Mouse (Mus musculus) forelimb bud, embryonic 11.5 days (tissue): ENCODE measurements around the gene Herc2.

ENCODE experiments used
- DNase-seq: peaks from one replicate; pipeline ENCODE4 v3.0.0-alpha.2; 2012; ENCODE audit warnings: low read depth, low spot score

Herc2 gene

DNA sequence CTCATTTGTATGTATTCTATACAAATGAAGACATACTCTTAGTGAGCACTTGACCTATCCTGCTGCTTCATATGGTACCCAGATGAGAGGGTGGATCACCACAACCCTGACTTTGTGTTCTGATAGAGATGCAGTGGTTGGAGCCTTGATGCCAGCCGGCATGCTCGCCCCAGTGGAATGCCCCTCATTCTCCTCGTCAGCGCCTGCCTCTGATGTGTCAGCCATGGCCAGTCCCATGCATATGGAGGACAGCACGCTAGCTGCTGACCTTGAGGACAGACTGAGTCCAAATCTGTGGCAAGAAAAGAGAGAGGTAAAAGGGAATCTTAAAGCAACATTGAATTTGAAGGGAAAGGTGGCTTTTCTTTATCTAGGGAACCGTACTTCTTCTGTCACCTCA, 141.0 kb downstream of the Herc2 start:
- no peak for DNase-seq

DNA sequence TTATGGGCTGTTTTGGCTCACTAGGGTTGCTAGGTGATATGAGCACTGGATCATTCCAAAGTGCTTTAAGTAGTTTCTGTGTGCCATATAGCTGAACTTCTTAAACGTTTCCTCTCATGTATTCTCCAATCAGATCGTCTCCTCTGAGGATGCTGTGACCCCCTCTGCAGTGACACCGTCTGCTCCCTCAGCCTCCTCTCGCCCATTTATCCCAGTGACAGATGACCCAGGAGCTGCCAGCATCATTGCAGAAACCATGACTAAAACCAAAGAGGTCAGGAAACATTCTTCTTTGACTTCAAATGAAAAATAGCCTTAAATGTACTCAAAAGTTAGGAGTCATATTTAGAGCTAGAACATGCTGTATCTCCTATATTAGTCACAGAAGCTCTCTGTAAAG, 141.7 kb downstream of the Herc2 start:
- DNase-seq = no peak

DNA sequence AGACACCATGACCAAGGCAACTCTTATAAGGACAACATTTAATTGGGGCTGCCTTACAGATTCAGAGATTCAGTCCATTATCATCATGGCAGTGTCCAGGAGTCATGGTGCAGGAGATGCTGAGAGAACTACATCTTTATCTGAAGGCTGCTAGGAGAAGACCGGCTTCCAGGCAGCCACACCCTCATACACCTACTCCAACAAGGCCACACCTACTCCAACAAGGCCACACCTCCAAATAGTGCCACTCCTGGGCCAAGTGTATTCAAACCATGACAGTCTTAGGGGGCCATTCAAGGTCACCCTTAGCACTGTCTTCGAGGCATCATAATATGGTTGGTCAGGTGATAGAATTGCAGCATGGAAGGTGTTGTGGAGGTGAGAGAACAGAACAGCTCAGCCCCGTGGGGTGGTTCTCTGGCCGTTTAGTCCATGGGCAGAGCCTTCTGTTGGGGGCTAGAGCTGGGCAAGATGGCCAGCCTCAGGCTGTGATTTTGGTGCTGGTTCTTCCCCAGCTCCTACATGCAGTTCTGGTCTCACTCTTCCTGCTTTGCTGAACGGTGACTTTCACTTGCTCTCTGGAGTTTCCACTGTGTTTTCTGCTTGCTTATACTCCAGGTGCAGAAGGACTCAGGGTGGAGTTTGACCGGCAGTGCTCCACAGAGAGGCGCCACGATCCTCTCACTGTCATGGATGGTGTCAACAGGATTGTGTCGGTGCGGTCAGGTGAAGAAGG, 151.7 kb downstream of the Herc2 start:
- DNase-seq = no peak

DNA sequence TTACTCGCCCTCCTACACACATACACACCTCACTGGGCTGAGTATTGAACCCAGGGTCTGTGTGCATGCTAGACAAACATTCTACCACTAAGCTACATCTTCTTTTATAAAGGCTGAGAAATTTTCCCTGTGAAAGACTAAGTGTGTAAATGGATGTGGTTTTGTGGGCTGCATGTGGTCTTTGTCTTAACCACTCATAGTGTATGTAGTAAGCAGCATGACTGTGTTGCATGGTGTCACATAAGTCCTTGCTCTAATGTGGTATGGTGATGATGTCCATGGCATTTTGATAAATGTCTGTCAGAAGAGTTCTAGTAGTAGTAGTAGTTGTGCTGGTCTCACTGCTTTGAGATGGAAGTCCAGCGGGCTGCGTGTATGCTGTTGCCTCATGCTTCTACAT, 152.8 kb downstream of the Herc2 start:
- DNase-seq = no peak

DNA sequence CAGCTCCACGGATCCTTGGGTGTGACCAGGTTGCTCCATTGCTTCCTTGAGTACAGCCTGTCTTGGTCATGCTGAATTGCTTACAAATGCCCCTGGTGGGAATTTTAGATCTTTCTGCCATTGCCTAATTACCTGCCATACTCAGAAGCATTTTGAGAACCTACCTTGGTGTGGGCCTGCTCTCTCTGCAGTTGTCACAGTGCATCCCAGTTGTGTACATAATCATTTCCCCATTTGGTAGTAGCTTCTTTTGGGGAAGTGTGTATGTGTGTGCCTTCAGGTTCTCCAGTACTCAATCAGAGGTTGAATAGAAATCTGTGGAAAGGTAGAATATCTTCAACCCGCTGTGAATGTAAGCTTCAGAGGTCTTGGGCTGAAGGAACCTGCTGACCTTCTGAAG, 153.3 kb downstream of the Herc2 start:
- DNase-seq = no peak

DNA sequence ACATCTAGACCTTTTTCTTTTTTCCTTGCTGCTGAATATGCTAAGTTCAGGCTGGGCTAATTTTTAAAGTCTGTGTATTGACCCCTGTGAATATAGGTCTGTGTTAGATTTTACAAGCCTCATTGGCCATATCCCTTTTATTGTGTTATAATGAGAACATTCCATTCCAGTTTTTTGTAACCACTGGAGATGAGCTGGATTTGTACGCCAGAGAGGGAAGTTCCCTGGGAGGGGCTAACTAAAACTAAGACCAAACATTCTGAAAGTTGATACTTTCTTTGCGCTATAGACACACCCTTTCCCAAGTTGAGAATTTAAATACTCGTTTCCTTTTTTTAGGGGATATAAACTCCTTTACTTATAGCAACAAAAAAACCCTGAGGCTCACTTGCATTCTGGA, 154.9 kb downstream of the Herc2 start:
- DNase-seq = no peak

DNA sequence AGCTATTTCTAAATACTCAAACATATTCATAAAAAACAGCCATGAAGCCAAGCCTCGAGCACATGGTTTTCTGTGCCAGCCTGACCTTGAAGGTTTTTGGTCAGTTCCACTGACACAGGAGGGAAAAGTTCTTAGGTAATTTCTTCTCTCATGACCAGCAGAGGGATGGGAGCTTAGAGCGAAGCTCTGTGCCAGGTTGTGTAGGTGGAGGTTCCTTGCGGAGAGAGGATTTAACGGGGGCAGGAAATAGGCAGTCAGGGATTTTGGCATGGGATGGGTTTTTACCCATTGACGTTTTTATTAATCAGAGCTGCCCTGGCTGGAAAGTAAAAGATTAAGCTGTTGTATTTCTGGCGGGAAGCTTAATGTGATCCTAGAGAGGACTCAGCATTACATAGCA, 170.8 kb downstream of the Herc2 start:
- DNase-seq = no peak

DNA sequence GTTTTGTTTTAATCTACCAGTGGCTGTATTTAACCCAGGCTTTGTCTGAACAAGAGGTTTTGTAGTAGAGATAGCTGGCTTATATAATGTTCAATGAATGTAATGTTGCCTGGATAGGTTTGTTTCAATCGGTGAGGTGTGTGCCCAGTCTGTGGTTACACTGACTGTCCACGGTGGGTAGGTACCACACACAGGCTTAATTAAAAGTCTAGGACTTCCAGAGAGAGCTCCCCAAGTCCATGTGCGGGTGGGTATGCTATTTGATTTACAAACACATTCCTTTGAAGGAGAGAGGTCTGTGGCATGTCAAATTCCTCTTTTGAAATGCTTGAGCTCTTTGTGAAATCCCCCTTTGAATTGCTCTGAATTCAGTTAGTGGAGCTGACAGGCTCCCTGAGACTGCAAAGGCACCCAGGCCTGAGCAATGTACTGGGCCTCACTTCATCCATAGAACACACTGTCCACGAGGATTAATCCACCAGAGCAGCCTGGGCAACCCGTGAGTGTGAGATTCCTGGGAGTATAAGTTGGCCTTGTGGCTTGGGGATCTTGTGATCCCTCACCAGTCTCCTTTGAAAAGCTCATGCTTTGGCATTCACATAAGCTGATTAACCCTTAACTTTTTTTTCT, 185.9 kb downstream of the Herc2 start:
- no peak for DNase-seq

DNA sequence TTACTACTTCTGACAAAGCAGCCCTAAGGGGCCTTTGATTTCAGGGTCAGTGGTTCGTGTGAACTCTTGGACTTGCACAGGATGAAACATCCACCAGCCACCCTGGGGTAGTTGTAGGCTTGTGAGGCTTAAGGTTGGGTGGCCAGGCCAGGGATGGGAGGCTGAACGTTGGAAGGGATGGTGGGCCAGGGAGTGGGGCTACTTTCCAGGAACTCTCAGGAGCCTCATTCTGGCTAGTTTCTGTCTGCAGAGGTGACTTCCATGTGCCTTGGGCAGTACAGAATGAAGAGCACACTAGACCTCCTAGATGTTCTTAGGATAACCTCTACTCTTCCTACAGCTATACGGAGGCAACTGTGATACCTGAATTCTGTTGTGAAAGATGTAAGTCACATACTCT, 186.6 kb downstream of the Herc2 start:
- no peak for DNase-seq

DNA sequence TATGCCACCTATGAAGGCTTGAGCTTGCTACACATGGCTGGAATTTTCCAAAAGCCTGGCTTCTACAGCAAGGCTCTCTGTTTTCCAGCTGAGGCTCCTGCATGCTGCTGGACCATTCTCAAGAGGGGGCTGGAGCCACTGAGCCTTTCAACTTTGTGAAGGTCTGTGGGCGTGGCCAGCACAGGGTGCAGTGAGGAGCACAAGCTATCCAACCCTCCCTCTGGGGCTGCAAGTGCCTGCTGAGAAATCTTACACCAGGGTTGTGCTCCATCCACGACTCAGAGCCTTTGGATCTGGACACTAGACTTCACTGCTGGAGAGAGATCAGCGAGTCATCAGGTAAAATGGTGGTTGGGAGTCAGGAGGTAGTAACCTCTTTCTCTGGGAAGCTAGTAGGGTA, 189.5 kb downstream of the Herc2 start, which contains the start of gene Oca2:
Gene Oca2 (plus strand): TSS at position 218 of the 400 bp plus-strand sequence.
- DNase-seq = no peak

DNA sequence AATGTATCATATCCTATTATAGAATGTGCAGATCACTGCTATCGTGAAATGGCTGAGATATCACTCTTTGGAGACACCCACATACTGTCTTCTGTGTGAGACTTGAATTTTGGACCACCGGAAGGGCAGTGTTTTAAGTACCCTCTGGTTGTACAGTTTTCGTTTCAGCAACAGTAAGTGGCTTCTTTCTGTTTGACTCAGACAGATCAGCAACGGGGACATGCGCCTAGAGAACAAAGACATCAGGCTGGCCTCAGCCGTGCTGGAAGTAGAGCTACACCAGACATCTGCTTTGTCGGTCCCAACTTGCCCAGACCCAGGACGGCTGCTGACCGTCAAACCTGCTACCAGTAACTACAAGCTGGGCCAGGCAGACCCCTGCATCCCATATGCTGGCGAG, 204.6 kb downstream of the Herc2 start:
- DNase-seq = no peak

DNA sequence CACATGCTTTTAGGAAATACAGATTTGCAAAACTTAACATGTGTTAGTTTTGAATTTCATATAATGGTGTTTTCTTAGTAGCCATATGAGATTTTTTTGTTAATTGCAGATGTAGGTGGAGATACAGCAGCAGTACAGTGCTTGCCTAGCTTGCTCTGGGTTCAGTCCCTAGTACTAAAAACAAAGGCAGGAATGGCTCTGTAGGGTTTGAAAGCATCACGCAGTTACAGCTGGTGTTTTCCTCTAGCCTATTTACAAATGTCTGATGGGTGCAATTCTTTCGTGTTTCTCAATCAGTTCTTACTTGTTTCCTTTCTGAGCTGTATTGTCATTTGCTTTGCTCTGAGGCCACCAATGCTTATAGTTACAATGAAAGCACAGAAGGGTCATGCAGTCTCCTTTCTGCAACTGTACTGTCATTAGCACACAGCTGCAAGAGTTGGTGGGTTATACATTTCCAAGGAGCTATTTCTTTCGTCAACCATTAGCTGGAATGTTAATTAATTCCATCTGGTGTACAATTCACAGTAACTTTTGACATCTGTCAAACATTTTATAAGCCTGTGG, 208.0 kb downstream of the Herc2 start:
- DNase-seq = peak; percentile 3

DNA sequence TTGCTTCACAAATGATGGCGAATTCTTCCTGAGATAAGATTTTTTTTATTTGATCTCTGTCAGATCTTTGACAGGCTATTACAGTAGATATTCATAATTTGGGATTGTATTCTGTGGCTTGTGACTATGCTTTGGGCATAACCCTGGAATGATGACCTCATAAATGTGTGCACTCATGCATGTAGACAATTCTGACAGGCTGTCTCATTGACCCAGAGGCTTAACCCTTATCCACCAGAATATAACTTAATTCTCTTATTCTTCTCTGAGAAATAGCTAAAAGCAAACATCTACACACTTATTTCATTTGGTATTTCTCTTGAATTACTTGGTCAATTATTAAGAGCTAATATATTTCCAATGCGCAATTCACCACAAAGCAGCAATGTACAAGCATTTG, 227.5 kb downstream of the Herc2 start:
- DNase-seq = no peak
